Mouse (Mus musculus): ENCODE results near the gene Pkd1. TPM values are rescaled to one million over a fixed set of nuclear protein-coding genes. Genes with fewer than 3 reads are reported as not detected.

Pkd1 gene
- total RNA-seq, 2 experiments from 2014 or later, result 34.1 to 34.5 TPM

- DNase-seq, result peak; percentile 84 to 88
These were observed 16.3 kb upstream of the Pkd1 start for GRCm38 (mm10) chr17:24533099-24533992.

- no peak for DNase-seq
These were observed 15.4 kb upstream of the Pkd1 start, which contains the start of gene Rab26 for GRCm38 (mm10) chr17:24534160-24534718. Gene Rab26, minus strand, starts transcription at chr17:24534210.

GRCm38 (mm10) chr17:24535300-24535699, 14.3 kb upstream of the Pkd1 start:
- DNase-seq, result no peak

- no peak for DNase-seq
These were observed 12.1 kb upstream of the Pkd1 start for GRCm38 (mm10) chr17:24537536-24537935.

GRCm38 (mm10) chr17:24538950-24539349, 10.7 kb upstream of the Pkd1 start:
- DNase-seq, result peak; percentile 33 to 81

- peak; percentile 54 to 77 for DNase-seq
These were observed 9.3 kb upstream of the Pkd1 start for GRCm38 (mm10) chr17:24540375-24540774.

GRCm38 (mm10) chr17:24544613-24545012, 5.0 kb upstream of the Pkd1 start:
- DNase-seq, result no peak

- no peak for DNase-seq
These were observed 4.4 kb upstream of the Pkd1 start for GRCm38 (mm10) chr17:24545247-24545646.

GRCm38 (mm10) chr17:24546234-24546633, 3.4 kb upstream of the Pkd1 start:
- no peak for DNase-seq

GRCm38 (mm10) chr17:24548435-24548834, 1.2 kb upstream of the Pkd1 start:
- DNase-seq, result peak; percentile 55 to 62

GRCm38 (mm10) chr17:24548921-24549617, 565 bp upstream of the Pkd1 start:
- DNase-seq, result peak; percentile 81 to 83

- peak; percentile 83 to 89 for DNase-seq
These were observed 899 bp downstream of the Pkd1 start for GRCm38 (mm10) chr17:24550416-24551049.

- no peak for DNase-seq
These were observed 1.4 kb downstream of the Pkd1 start for GRCm38 (mm10) chr17:24551050-24551444.

- DNase-seq, result peak; percentile 76 to 91
These were observed 7.5 kb downstream of the Pkd1 start for GRCm38 (mm10) chr17:24557091-24557490.

- peak; percentile 58 for DNase-seq
These were observed 9.0 kb downstream of the Pkd1 start for GRCm38 (mm10) chr17:24558600-24559099.

- peak; percentile 55 to 71 for DNase-seq
These were observed 9.5 kb downstream of the Pkd1 start for GRCm38 (mm10) chr17:24559146-24559545.

- DNase-seq, result peak in 1 of 2 experiments; percentile 36
These were observed 10.8 kb downstream of the Pkd1 start for GRCm38 (mm10) chr17:24560301-24561028.

GRCm38 (mm10) chr17:24561592-24561991, 12.0 kb downstream of the Pkd1 start:
- no peak for DNase-seq

- no peak for DNase-seq
These were observed 14.0 kb downstream of the Pkd1 start for GRCm38 (mm10) chr17:24563638-24564037.

- no peak for DNase-seq
These were observed 14.8 kb downstream of the Pkd1 start for GRCm38 (mm10) chr17:24564422-24564821.

- no peak for DNase-seq
These were observed 15.5 kb downstream of the Pkd1 start for GRCm38 (mm10) chr17:24565092-24565491.

All from heart, adult 18-20 months (tissue).